Mouse (Mus musculus) bone marrow macrophage, adult 2 months (primary cell): Measurements from ENCODE around the gene Rassf6. TPM values are rescaled to one million over a fixed set of nuclear protein-coding genes. Genes with fewer than 3 reads are reported as not detected.

Source experiments
- H3K27ac ChIP-seq: 2 replicates; pipeline ENCODE4 v1.5.1; 2012; ENCODE audit warnings: low read depth, low read length; ENCODE audit not compliant: insufficient read depth
- H3K4me1 ChIP-seq: 2 replicates; pipeline ENCODE4 v1.6.1; 2012; ENCODE audit warnings: low read length; ENCODE audit not compliant: control insufficient read depth, insufficient read depth
- H3K4me3 ChIP-seq: 2 replicates; pipeline ENCODE4 v1.5.1; 2012; ENCODE audit warnings: mild to moderate bottlenecking, low read length, moderate library complexity; ENCODE audit not compliant: insufficient read depth
- CTCF ChIP-seq: IDR thresholded peaks from 2 replicates; pipeline ENCODE4 v1.5.1; 2012; ENCODE audit warnings: low read depth, mild to moderate bottlenecking, low read length, moderate library complexity
- POLR2A ChIP-seq: IDR thresholded peaks from 2 replicates; pipeline ENCODE4 v1.6.1; 2012; ENCODE audit warnings: mild to moderate bottlenecking, low read depth, low read length, borderline replicate concordance
- polyA plus RNA-seq: library from polyadenylated mRNA; stranded (reverse); fragments of >200 nt; gene quantifications from 2 replicates; pipeline ENCODE4 v1.2.4, GENCODE M21; 2012; ENCODE audit not compliant: missing spikeins, insufficient read depth, insufficient read length

The Rassf6 gene
- polyA plus RNA-seq, 1 experiment = not detected

DNA sequence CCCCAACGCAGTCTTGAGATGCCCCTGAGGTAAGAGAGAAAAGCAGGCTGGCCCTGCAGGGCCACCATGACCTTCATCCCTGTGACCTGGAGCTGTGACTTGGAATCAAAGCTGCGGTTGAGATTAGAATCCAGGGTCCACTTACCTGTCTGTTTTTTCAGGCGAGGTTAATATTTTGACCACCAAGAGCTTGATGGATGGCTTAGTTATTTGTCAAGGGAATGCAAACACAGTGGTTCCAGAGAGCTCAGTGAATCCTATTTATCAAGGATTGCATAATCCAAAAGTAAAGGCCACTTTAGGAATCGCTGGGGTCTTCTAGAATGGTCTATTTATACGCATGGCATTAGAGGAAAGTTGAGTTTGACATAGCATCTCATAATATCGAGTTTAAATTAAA lies 58.3 kb downstream of the Rassf6 start:
- no peak overlapping the region for H3K27ac ChIP-seq
- H3K4me3 ChIP-seq = no peak overlapping the region
- TF ChIP-seq CTCF = no peak
- TF ChIP-seq POLR2A = no peak
- peaks cover 3% of the 10 kb centered on the region; the same call in 1 of the 2 replicates for H3K4me1 ChIP-seq

DNA sequence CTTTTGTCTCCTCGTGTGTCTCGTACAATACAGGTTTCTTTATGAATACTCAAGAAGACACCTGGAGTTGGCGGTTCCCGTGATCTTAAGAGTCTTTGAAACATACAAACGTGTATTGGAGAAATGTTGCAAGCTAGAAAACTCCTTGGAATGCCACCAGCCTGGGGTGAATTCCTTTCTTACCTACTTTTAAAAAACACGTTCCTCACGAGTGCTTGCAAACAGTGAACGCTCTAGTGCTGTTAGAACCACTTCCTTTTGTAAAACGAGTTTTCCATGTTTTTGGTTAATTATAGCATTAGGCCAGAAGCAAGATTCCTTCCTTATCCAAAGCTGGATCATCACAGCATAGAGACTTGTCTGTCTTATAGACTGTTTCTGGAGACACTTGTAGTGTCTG lies 60.9 kb downstream of the Rassf6 start:
- TF ChIP-seq POLR2A (no peak), CTCF (no peak)
- Histone ChIP-seq H3K27ac (no peak overlapping the region), H3K4me1 (peaks cover 2% of the 10 kb centered on the region; the same call in 1 of the 2 replicates), H3K4me3 (no peak overlapping the region)

DNA sequence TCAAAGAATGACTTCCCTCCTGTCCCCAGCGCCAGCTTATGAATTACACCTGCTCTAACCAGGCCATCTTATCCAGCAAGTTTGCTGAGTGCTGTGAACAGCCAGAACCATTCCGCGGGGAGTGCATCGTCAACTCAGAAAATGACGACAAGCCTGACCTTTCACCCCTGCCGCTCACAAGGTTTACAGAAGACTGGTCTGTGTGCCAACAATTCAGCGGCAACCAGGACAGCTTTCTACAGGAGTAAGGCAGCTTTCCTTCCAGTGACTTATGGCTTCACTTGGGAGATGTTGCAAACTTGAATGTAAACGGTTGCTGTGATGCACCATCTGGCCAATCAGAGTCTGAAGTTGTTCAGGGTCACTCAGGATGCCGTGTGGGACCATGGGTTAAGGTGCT lies 62.7 kb downstream of the Rassf6 start:
- TF ChIP-seq POLR2A (no peak), CTCF (no peak)
- H3K27ac ChIP-seq = no peak overlapping the region

DNA sequence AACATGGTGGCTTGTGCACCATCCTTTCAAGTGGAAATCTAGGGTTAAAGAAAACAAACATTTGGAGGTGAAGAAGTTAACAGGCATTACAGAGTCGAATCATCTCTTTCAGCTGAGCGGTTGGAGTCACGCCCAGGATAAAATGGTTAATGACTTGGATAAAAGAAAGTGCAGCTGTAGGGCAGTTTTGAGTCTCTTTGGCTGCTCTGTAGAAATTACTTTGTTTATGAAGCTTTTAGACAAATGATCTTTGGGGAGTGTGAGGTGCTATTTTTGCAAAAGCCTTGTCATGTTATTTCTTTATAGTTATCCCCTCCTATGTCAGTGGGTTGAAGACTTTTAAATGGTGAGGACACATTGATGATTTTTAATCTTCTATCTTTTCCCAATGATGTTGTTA lies 69.2 kb downstream of the Rassf6 start:
- no peak overlapping the region for H3K4me3 ChIP-seq
- no peaks in the 10 kb centered on the region for H3K4me1 ChIP-seq

More for the DNA sequence above, 62.7 kb downstream of the Rassf6 start:
- Histone ChIP-seq H3K4me1 (no peaks in the 10 kb centered on the region), H3K4me3 (no peak overlapping the region)

GRCm38 (mm10) chr5:90568338-90568737 lies 72.1 kb downstream of the Rassf6 start:
- Histone ChIP-seq H3K4me1 (no peaks in the 10 kb centered on the region), H3K27ac (no peak overlapping the region), H3K4me3 (no peak overlapping the region)
- TF ChIP-seq CTCF (no peak), POLR2A (no peak)

More for the DNA sequence above, 69.2 kb downstream of the Rassf6 start:
- TF ChIP-seq POLR2A (no peak), CTCF (no peak)
- no peak overlapping the region for H3K27ac ChIP-seq

GRCm38 (mm10) chr5:90567788-90568187 lies 72.7 kb downstream of the Rassf6 start:
- no peak overlapping the region for H3K4me3 ChIP-seq
- H3K4me1 ChIP-seq = peaks cover 2% of the 10 kb centered on the region
- no peak overlapping the region for H3K27ac ChIP-seq
- TF ChIP-seq CTCF (no peak), POLR2A (no peak)

- Histone ChIP-seq H3K4me3 (no peak overlapping the region), H3K27ac (no peak overlapping the region), H3K4me1 (peaks cover 4% of the 10 kb centered on the region)
- no peak for TF ChIP-seq CTCF
- no peak for TF ChIP-seq POLR2A
These were observed 75.3 kb downstream of the Rassf6 start for GRCm38 (mm10) chr5:90565205-90565604.

DNA sequence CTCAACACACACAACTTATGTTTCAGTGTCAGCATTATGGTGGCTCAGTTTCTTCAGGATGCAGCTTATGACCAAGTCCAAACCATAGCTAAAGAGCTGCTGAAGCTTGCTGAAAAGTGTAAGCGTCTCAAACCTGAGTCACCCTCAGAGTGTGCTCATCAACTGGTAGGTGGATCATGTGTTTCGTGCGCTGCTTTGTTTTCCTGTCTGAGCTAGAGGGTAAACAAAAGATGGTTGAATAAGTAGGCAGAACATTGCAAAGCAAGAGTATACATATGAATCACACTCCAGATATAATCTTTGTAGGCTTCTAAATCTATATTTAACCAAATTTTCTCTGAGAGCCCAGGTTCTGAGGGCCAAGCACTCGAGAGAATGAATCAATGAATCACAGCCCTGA lies 76.3 kb downstream of the Rassf6 start:
- no peak overlapping the region for H3K27ac ChIP-seq
- TF ChIP-seq CTCF (no peak), POLR2A (no peak)
- no peak overlapping the region for H3K4me3 ChIP-seq
- H3K4me1 ChIP-seq = peaks cover 4% of the 10 kb centered on the region

GRCm38 (mm10) chr5:90562880-90563279 lies 77.6 kb downstream of the Rassf6 start:
- Histone ChIP-seq H3K4me3 (no peak overlapping the region), H3K27ac (no peak overlapping the region), H3K4me1 (peaks cover 4% of the 10 kb centered on the region)
- TF ChIP-seq CTCF (no peak), POLR2A (no peak)

DNA sequence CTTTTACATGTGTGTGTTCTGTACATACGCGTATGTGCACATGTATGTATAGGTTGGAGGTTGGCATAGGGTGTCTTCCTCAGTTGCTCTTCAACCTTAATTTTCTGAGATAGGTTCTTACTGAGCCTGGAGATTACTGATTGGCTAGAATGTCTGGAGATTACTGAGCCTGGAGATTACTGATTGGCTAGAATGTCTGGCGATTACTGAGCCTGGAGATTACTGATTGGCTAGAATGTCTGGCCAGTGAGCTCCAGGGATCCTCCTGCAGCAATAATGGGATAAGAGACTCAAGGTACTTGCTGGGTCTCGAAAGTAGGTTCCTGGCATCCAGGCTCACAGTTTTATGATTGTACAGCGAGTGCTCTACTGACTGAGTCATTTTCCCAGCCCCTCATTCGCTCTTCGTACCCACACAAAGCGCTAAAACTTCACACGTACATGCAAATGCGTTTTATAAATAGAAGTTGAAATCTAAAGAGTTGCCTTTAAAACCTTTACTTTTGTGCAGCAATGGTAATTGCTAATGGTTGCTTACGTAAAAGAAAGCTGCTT lies 78.7 kb downstream of the Rassf6 start:
- Histone ChIP-seq H3K4me1 (peaks cover 4% of the 10 kb centered on the region), H3K4me3 (no peak overlapping the region), H3K27ac (no peak overlapping the region)
- no peak for TF ChIP-seq CTCF
- TF ChIP-seq POLR2A = no peak

DNA sequence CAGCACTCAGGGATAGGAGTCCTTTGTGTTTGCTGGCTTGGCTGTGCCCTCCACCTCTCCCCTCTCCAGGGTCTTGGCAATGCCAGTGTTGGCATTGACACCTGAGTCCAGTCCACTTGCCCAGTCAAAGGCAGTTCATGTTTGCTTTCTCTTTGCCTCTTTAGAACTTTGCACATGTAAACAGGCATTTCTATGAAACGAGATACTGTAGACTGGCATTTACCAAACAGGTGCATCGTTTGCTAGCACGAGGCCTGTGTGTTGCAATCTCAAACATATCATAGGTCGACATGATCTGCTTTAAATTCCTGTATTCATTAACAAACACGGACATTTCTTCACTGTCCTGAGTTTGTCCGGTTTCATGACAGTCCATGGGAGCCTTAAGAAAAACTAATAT lies 79.7 kb downstream of the Rassf6 start, which contains the start of gene 5830473C10Rik:
5830473C10Rik (plus strand) TSS at position 365 of the 400 bp plus-strand sequence.
- H3K4me3 ChIP-seq = no peak within 1 kb of the TSS
- no peak within 1 kb of the TSS for H3K27ac ChIP-seq
- H3K4me1 ChIP-seq = peaks cover 4% of the 10 kb centered on the region
- TF ChIP-seq CTCF (no peak), POLR2A (no peak)
